Mouse (Mus musculus): ENCODE results near the gene Cyp2c65.
"Not testable (repeated sequence)": the region's sequence is repeated elsewhere in the genome, so short reads cannot be mapped to it uniquely, and the experiment has no call there.

The Cyp2c65 gene

DNA sequence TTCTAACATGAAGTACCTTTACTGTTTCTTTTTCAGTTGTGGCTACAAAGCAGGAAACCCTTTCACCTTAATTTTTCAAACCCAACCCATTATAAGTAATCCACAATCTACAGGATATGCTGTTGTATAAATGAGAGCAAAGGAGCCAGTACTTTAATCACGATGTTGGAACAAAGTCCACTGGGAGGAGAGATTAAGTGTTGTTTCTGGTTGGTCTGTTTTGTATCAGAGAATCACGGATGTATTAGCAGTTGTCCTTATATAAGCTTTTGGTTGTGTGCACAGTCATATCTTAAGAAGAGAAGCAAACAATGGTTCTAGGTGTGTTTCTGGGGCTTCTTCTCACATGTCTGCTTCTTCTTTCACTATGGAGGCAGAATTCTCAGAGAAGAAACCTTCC lies at the start of gene Cyp2c65:
Gene Cyp2c65, plus strand, starts transcription at position 297 of the 400 bp plus-strand sequence.
- DNase-seq, result no peak

- DNase-seq, result no peak
Observed at GRCm38 (mm10) chr19:39057928-39058327, 2.9 kb upstream of the Cyp2c65 start.

GRCm38 (mm10) chr19:39098779-39099178 lies 38.0 kb downstream of the Cyp2c65 start:
- DNase-seq, result not testable (repeated sequence)

DNA sequence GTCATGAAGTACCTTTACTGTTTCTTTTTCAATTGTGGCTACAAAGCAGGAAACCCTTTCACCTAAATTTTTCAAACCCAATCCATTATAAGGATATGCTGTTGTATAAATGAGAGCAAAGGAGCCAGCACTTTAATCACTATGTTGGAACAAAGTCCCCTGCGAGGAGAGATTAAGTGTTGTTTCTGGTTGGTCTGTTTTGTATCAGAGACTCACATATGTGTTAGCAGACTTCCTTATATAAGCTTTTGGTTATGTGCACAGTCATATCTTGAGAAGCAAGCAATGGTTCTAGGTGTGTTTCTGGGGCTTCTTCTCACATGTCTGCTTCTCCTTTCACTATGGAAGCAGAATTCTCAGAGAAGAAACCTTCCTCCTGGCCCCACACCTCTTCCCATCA lies 52.8 kb downstream of the Cyp2c65 start, which contains the start of gene Cyp2c66:
Gene Cyp2c66, plus strand, starts transcription at position 255 of the 400 bp plus-strand sequence.
- DNase-seq, result no peak

All from right cerebral cortex, adult 18-20 months (tissue).